Mouse (Mus musculus) CH12.LX (cell line): ENCODE results near the gene Arhgap28. TPM values are rescaled to one million over a fixed set of nuclear protein-coding genes. Genes with fewer than 3 reads are reported as not detected.

ENCODE experiments used
- DNase-seq: peaks from one replicate; pipeline ENCODE4 v3.0.0-alpha.2; 2013; ENCODE audit errors: extremely low read depth
- H3K27ac ChIP-seq: 2 replicates; pipeline ENCODE4 v1.5.1; 2012; ENCODE audit warnings: low read depth, mild to moderate bottlenecking, control low read depth, moderate library complexity; ENCODE audit not compliant: insufficient read depth
- H3K27me3 ChIP-seq: replicated peaks from 2 replicates; pipeline ENCODE3; 2012; ENCODE audit warnings: inconsistent platforms
- H3K36me3 ChIP-seq, 2 experiments: replicated peaks in 1 of 2; 2 replicates each; pipeline versions ENCODE3 to v1.6.1; 2012; ENCODE audit warnings: inconsistent platforms in 1 of 2, low read length in 1 of 2, mild to moderate bottlenecking in 1 of 2, mixed read lengths in 1 of 2, moderate library complexity in 1 of 2; ENCODE audit not compliant: control insufficient read depth in 1 of 2, insufficient read depth in 1 of 2
- H3K4me1 ChIP-seq, 2 experiments: 2 replicates each; pipeline ENCODE4 v1.6.1; 2012; ENCODE audit warnings: inconsistent platforms in 1 of 2, moderate library complexity in 1 of 2; ENCODE audit not compliant: insufficient read depth in 2 of 2, control insufficient read depth in 1 of 2
- H3K4me2 ChIP-seq: 2 replicates; pipeline ENCODE4 v1.6.1; 2012; ENCODE audit warnings: low read depth, mild to moderate bottlenecking, control low read depth; ENCODE audit not compliant: poor library complexity, insufficient read depth, severe bottlenecking
- H3K4me3 ChIP-seq, 3 experiments: fragments of 150-350 bp in 1 of 3; sonication (generic) in 1 of 3; replicated peaks in 1 of 3; 2 replicates each; pipeline versions ENCODE3 to v1.5.1; 2011 to 2012; ENCODE audit warnings: low read depth in 2 of 3, low read length in 2 of 3, mild to moderate bottlenecking in 2 of 3, moderate library complexity in 2 of 3, control low read depth in 1 of 3, improper control_type of control experiment in 1 of 3, inconsistent platforms in 1 of 3, mixed read lengths in 1 of 3; ENCODE audit not compliant: poor library complexity in 1 of 3
- H3K79me2 ChIP-seq: replicated peaks from 2 replicates; pipeline ENCODE4 v1.6.1; 2012; ENCODE audit warnings: mild to moderate bottlenecking, moderate library complexity; ENCODE audit not compliant: control insufficient read depth, poor library complexity, insufficient read depth, severe bottlenecking; ENCODE audit errors: extremely low read depth
- H3K9ac ChIP-seq: 2 replicates; pipeline ENCODE4 v1.6.1; 2012; ENCODE audit warnings: low read depth, mild to moderate bottlenecking, control low read depth, moderate library complexity; ENCODE audit not compliant: insufficient read depth
- H3K9me3 ChIP-seq: replicated peaks from 2 replicates; pipeline ENCODE3; 2012; ENCODE audit warnings: low read length, inconsistent platforms, mixed read lengths
- BHLHE40 ChIP-seq: IDR thresholded peaks from 2 replicates; pipeline ENCODE4 v1.6.1; 2011; ENCODE audit warnings: mild to moderate bottlenecking, low read depth, low read length, improper control_type of control experiment
- CHD1 ChIP-seq: IDR thresholded peaks from 2 replicates; pipeline ENCODE4 v1.6.1; 2012; ENCODE audit warnings: low read depth, low read length, improper control_type of control experiment, inconsistent platforms
- ELF1 ChIP-seq: IDR thresholded peaks from 2 replicates; pipeline ENCODE4 v1.6.1; 2014; ENCODE audit warnings: low read depth, mild to moderate bottlenecking, inconsistent platforms, low read length, improper control_type of control experiment
- EP300 ChIP-seq: IDR thresholded peaks from 2 replicates; pipeline ENCODE4 v1.6.1; 2011; ENCODE audit warnings: low read length, improper control_type of control experiment
- ETS1 ChIP-seq: conservative IDR thresholded peaks from 2 replicates; pipeline ENCODE4 v1.6.1; 2012; ENCODE audit warnings: low read depth, mild to moderate bottlenecking, inconsistent platforms, low read length, improper control_type of control experiment, moderate library complexity
- GABPA ChIP-seq: IDR thresholded peaks from 2 replicates; pipeline ENCODE4 v1.6.1; 2012; ENCODE audit warnings: low read depth, low read length, improper control_type of control experiment, inconsistent platforms; ENCODE audit not compliant: insufficient replicate concordance
- IRF4 ChIP-seq: IDR thresholded peaks from 2 replicates; pipeline ENCODE4 v1.6.1; 2014; ENCODE audit warnings: low read depth, mild to moderate bottlenecking, inconsistent platforms, low read length, improper control_type of control experiment
- KAT2A ChIP-seq: IDR thresholded peaks from 2 replicates; pipeline ENCODE4 v1.6.1; 2012; ENCODE audit warnings: low read length, improper control_type of control experiment, inconsistent platforms; ENCODE audit not compliant: insufficient replicate concordance
- MAX ChIP-seq: IDR thresholded peaks from 2 replicates; pipeline ENCODE4 v1.6.1; 2011; ENCODE audit warnings: low read length, improper control_type of control experiment
- MAZ ChIP-seq: IDR thresholded peaks from 2 replicates; pipeline ENCODE4 v1.6.1; 2012; ENCODE audit warnings: low read depth, mild to moderate bottlenecking, inconsistent platforms, low read length, improper control_type of control experiment, moderate library complexity
- MEF2A ChIP-seq: IDR thresholded peaks from 2 replicates; pipeline ENCODE4 v1.6.1; 2014; ENCODE audit warnings: low read depth, mild to moderate bottlenecking, inconsistent platforms, low read length, improper control_type of control experiment, borderline replicate concordance
- MYC ChIP-seq: IDR thresholded peaks from 2 replicates; pipeline ENCODE4 v1.6.1; 2011; ENCODE audit warnings: low read depth, mild to moderate bottlenecking, improper control_type of control experiment, low read length
- NELFE ChIP-seq: IDR thresholded peaks from 2 replicates; pipeline ENCODE4 v1.6.1; 2011; ENCODE audit warnings: low read depth, low read length, improper control_type of control experiment
- PAX5 ChIP-seq: IDR thresholded peaks from 2 replicates; pipeline ENCODE4 v1.6.1; 2012; ENCODE audit warnings: low read length, inconsistent platforms, mixed read lengths
- RAD21 ChIP-seq: IDR thresholded peaks from 2 replicates; pipeline ENCODE4 v1.6.1; 2011; ENCODE audit warnings: low read depth, mild to moderate bottlenecking, low read length, improper control_type of control experiment, moderate library complexity
- RCOR1 ChIP-seq: conservative IDR thresholded peaks from 2 replicates; pipeline ENCODE4 v1.6.1; 2012; ENCODE audit warnings: low read depth, mild to moderate bottlenecking, inconsistent platforms, low read length, improper control_type of control experiment
- SIN3A ChIP-seq: IDR thresholded peaks from 2 replicates; pipeline ENCODE4 v1.6.1; 2012; ENCODE audit warnings: low read length, improper control_type of control experiment, inconsistent platforms
- TBP ChIP-seq: conservative IDR thresholded peaks from 2 replicates; pipeline ENCODE4 v1.6.1; 2011; ENCODE audit warnings: low read depth, low read length, improper control_type of control experiment
- TCF12 ChIP-seq: IDR thresholded peaks from 2 replicates; pipeline ENCODE4 v1.6.1; 2014; ENCODE audit warnings: low read depth, mild to moderate bottlenecking, inconsistent platforms, low read length, improper control_type of control experiment
- UBTF ChIP-seq: IDR thresholded peaks from 2 replicates; pipeline ENCODE4 v1.6.1; 2012; ENCODE audit warnings: low read depth, mild to moderate bottlenecking, inconsistent platforms, low read length, improper control_type of control experiment, moderate library complexity
- ZC3H11A ChIP-seq: IDR thresholded peaks from 2 replicates; pipeline ENCODE4 v1.6.1; 2012; ENCODE audit warnings: low read depth, mild to moderate bottlenecking, inconsistent platforms, low read length, improper control_type of control experiment
- dilution Hi-C: fragments of 300-500 bp; cut with MboI; formaldehyde crosslinking; loops from 2 replicates; pipeline ENCODE4 v1.14.3; 2020; ENCODE audit warnings: low sequenced_read_pairs; ENCODE audit not compliant: extremely low pct_unique_long_range_greater_than_20kb, extremely low pct_ligation_motif_present
- in situ Hi-C: fragments of 300-500 bp; cut with MboI; formaldehyde crosslinking; loops from 3 replicates; pipeline ENCODE4 v1.14.3; 2019; ENCODE audit warnings: low sequenced_read_pairs, low pct_ligation_motif_present, low pct_unique_long_range_greater_than_20kb, mixed read lengths
- polyA plus RNA-seq: library from polyadenylated mRNA; unstranded; fragments of >175 nt; gene quantifications from 2 replicates; pipeline ENCODE4 v1.2.1, GENCODE M21; 2012; ENCODE audit warnings: low read depth; ENCODE audit not compliant: insufficient read length
- total RNA-seq, 2 experiments: library from RNA; depleted of rRNA; stranded (reverse); fragments of 300-350 nt in 1 of 2; fragments of >200 nt in 1 of 2; gene quantifications; 2 replicates each; pipeline ENCODE4 v1.2.3; 2012 to 2014

The Arhgap28 gene
- total and polyA plus RNA-seq, 3 experiments, result not detected

DNA sequence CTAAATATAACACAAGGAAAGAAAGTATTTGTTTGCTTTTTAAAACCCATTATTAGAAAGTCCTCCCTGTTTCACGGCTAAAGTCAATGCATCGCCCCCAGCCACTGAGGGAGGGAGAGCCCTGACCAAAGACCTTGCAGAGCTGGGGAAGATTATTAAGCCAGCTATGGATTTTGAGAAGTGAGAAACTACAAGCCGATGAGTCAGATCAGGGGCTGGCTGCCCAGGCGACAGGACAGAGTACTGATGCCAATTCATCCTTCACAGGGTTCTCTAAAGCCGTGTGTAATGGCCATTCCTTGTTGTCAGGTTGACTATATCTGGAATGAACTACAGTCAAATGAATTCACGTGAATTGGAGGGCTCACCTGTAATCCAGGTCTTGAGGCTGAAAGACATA is 62.9 kb downstream of the Arhgap28 start:
- peaks cover 75% of the 10 kb centered on the region for H3K9me3 ChIP-seq
- H3K27ac ChIP-seq, result no peak overlapping the region
- dilution Hi-C loops, result no loop called here

DNA sequence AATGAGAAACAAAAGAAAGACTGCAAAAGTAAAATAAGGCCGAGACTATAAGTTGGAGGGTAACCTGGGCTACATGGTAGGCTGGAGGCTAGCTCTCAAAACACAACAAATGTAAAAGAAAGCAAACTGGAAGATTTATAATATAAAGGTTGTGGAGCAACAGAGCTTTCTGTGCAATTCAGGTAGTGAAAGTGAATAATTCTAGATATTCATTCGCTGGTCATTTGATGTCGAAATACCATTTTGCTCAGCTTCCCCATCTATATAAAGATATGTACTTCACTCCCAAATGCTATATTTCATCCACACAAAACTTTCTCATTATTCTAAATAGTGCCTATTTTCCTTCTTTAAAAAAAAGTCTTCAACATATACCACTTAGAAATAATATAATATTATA is 66.9 kb downstream of the Arhgap28 start:
- Histone ChIP-seq H3K79me2 (no peaks in the 10 kb centered on the region), H3K4me1 (no peaks in the 10 kb centered on the region), H3K9me3 (peaks cover 74% of the 10 kb centered on the region), H3K27ac (no peak overlapping the region), H3K4me2 (no peak overlapping the region), H3K27me3 (no peaks in the 10 kb centered on the region), H3K4me3 (no peak overlapping the region), H3K9ac (no peak overlapping the region), H3K36me3 (no peaks in the 10 kb centered on the region)
- dilution Hi-C loops, result no loop called here
- in situ Hi-C loops, result no loop called here
- no peak for TF ChIP-seq ETS1
- no peak for TF ChIP-seq PAX5
- TF ChIP-seq NELFE, result no peak
- TF ChIP-seq GABPA, result no peak
- no peak for TF ChIP-seq CHD1
- no peak for TF ChIP-seq EP300
- TF ChIP-seq TBP, result no peak
- TF ChIP-seq UBTF, result no peak
- no peak for TF ChIP-seq KAT2A
- TF ChIP-seq MAX, result no peak
- TF ChIP-seq MAZ, result no peak
- TF ChIP-seq MEF2A, result no peak
- no peak for TF ChIP-seq RCOR1
- no peak for TF ChIP-seq ZC3H11A
- TF ChIP-seq IRF4, result no peak
- TF ChIP-seq BHLHE40, result no peak
- TF ChIP-seq MYC, result no peak
- TF ChIP-seq ELF1, result no peak
- TF ChIP-seq TCF12, result no peak
- no peak for TF ChIP-seq SIN3A
- DNase-seq, result no peak

More for the DNA sequence above, 62.9 kb downstream of the Arhgap28 start:
- H3K4me2 ChIP-seq, result no peak overlapping the region
- no peaks in the 10 kb centered on the region for H3K27me3 ChIP-seq
- H3K36me3 ChIP-seq, result no peaks in the 10 kb centered on the region
- in situ Hi-C loops, result no loop called here
- no peaks in the 10 kb centered on the region for H3K79me2 ChIP-seq
- no peak overlapping the region for H3K9ac ChIP-seq
- no peak for TF ChIP-seq PAX5
- no peak for TF ChIP-seq RAD21
- TF ChIP-seq MEF2A, result no peak
- TF ChIP-seq, all 38 proteins: peak for 0
- H3K4me3 ChIP-seq, result no peak overlapping the region
- DNase-seq, result no peak
- no peaks in the 10 kb centered on the region for H3K4me1 ChIP-seq
